Mouse (Mus musculus): ENCODE measurements around the gene Draxin. TPM values are rescaled to one million over a fixed set of nuclear protein-coding genes. Genes with fewer than 3 reads are reported as not detected.

Draxin gene
- polyA plus RNA-seq, 1 experiment from 2014 or later: 13.1 TPM

DNA sequence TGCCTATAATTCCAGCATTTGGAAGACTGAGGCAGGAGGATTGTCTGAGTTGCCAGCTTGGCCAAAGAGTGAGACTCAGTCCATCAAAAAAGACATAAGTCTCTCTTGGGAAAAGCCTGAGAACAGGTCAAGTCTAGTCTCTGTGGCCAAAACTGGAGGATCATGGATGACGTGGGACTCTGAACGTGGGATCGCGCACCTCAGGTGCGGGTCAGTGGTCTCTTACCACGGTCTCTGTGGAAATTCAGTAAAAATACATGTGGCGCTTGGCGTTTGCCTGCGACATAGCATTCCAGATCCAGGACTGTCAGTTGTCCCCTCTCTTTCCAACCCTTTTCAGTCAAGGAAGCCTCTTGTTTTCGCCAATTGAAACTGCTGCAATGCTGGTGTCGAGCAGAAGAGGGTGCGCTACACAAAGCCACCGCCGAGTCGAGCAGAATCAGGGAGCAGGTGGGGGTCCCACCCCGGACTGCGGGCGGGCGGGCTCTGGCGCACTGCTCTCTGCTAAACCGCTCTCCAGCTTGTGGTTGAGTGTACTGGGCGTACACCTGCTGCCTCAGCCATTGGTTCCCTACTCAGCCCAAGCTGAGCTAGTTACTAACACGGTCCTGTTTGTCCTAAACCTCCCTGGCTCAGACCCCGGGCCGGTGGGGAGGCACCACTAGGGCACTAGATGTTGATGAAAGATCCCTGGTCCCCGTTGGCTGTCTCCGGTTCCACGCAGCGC is 28.5 kb downstream of the Draxin start:
- Histone ChIP-seq H3K27me3 (ENCODE audit: insufficient read depth, poor library complexity, severe bottlenecking) (peaks cover 27% of the 10 kb centered on the region), H3K27ac (peak overlapping the region; percentile 85), H3K9me3 (no peaks in the 10 kb centered on the region), H3K4me3 (peak overlapping the region; percentile 44), H3K4me1 (replicated peaks) (peaks cover 18% of the 10 kb centered on the region), H3K36me3 (peaks cover 9% of the 10 kb centered on the region)
- DNase-seq (ENCODE audit: low spot score): peak; percentile 82
- 16% methylated on average over 29 of the region's 29 CpGs for WGBS

DNA sequence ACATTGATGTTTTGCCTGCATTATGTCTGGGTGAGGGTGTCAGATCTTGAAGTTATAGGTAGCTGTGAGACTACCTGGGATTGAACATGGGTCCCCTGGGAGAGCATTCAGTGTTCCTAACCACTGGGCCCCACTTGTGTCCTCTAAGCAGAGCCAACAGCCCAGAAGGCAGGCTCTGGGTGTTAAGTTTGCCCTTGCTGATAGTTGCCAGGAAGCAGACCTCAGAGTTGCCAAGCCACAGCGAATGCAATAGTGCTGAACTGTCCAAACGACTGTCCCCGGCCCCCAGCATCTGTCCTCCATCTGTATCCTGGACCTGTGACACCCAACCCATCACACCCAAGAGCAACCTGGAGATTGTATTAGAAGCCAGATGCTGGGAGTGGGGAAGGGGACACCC is 31.8 kb downstream of the Draxin start:
- Histone ChIP-seq H3K4me3 (no peak overlapping the region), H3K36me3 (peaks cover 9% of the 10 kb centered on the region), H3K4me1 (replicated peaks) (peaks cover 18% of the 10 kb centered on the region), H3K9me3 (no peaks in the 10 kb centered on the region), H3K27ac (no peak overlapping the region), H3K27me3 (ENCODE audit: insufficient read depth, poor library complexity, severe bottlenecking) (peaks cover 25% of the 10 kb centered on the region)
- WGBS: 90% methylated on average over 3 of the region's 3 CpGs
- DNase-seq (ENCODE audit: low spot score): no peak

DNA sequence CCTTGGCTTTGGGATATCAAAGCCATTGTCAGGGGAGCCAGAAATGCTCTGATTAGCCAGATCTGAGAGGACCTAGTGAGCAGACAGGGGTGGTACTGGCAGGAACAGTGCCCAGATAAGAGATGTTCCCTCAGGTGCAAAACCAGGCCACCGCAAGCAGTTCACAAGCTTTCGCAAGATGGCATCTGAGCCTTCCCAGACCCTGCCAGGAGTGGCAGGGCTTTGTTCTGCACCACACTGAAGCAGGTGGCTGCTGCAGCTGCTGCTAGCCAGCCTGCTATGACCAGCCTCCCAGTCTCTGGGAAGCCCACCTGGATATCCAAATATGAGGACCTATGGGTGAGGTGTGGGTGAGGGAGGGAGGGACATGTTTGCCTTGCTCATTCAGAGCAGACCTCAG is 32.6 kb downstream of the Draxin start:
- Histone ChIP-seq H3K9me3 (no peaks in the 10 kb centered on the region), H3K27ac (no peak overlapping the region; the same call in 1 of the 2 replicates), H3K4me1 (replicated peaks) (peaks cover 18% of the 10 kb centered on the region), H3K4me3 (no peak overlapping the region), H3K36me3 (peaks cover 9% of the 10 kb centered on the region), H3K27me3 (ENCODE audit: insufficient read depth, poor library complexity, severe bottlenecking) (peaks cover 22% of the 10 kb centered on the region)
- no peak for DNase-seq (ENCODE audit: low spot score)
- 94% methylated on average over 2 of the region's 2 CpGs for WGBS

DNA sequence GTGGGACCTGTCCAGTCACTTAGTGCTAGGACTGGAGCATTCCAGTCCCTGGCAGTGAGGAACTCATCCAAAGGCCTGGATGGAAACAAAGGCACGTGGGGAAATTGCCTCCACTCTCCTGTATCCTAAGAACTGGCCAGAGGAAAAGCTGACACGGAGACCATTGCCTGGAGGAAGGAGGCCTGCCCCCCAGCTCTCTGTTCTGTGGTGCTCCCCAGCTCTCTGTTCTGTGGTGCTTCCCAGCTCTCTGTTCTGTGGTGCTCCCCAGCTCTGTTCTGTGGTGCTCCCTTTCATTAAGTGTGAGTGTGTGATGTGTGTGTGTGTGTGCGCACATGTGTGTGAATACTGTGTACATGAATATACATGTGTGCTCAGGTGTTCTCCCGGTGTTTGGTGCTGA is 35.4 kb downstream of the Draxin start:
- Histone ChIP-seq H3K27ac (no peak overlapping the region), H3K36me3 (no peaks in the 10 kb centered on the region)
- WGBS: 86% methylated on average over 4 of the region's 4 CpGs

DNA sequence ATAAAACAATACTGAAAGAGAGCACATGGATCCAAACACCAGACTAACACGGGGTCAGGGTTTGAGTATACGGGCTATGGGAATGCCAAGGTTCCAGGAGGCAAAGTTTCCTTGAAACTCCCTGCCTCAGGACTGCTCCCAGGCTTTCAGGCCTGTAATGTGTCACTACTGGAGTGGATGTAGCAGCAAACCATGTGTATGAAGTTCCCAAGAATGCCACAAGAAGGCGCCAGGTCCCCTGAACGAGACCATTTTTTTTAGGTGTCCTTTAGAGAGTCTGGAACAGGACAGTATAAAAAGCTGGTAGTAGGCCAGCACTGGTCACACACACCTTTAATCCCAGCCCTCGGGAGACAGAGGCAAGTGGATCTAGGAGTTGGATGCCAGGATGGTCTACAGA is 36.3 kb downstream of the Draxin start:
- Histone ChIP-seq H3K4me3 (no peak overlapping the region), H3K27ac (no peak overlapping the region), H3K36me3 (no peaks in the 10 kb centered on the region), H3K9me3 (no peaks in the 10 kb centered on the region), H3K4me1 (replicated peaks) (peaks cover 4% of the 10 kb centered on the region), H3K27me3 (ENCODE audit: insufficient read depth, poor library complexity, severe bottlenecking) (no peaks in the 10 kb centered on the region)
- 84% methylated on average over 5 of the region's 5 CpGs for WGBS
- no peak for DNase-seq (ENCODE audit: low spot score)

More for the DNA sequence above, 35.4 kb downstream of the Draxin start:
- Histone ChIP-seq H3K9me3 (no peaks in the 10 kb centered on the region), H3K27me3 (ENCODE audit: insufficient read depth, poor library complexity, severe bottlenecking) (peaks cover 4% of the 10 kb centered on the region; the same call in 1 of the 2 replicates), H3K4me1 (replicated peaks) (no peaks in the 10 kb centered on the region), H3K4me3 (no peak overlapping the region)
- DNase-seq (ENCODE audit: low spot score): no peak

DNA sequence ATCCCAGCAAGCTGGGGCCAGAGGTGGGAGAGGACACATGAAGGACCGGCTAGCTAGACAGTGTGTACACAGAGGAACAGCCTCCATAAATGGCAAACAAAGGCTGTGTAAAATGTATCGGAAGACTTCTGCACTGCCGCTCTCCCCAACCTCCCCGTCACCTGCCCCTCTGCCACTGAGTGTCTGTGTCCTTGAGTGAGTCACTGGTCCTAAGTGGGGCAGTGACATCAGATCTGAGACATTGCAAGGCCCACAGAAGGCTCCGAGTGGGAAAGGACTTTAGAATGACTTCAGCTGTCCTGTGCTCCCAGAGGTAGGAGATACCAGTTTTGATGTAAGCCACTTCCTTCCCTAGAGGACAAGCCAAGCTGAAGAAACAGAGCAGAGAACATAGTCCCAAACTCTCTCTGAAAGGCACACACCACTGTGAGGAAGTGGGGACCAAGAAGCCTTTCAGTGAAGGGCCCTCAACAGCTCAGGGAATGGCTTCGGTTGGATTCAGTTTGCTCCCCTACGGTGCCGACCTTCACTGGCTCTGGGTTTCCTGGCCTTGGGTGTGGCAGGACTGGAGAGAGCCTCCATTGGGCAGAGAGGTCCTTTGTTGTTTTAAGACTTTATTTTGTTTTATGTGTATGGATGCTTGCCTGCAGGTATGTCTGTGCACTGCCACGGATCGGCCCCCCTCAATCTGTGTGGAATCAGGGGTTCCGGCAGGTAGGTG is 37.8 kb downstream of the Draxin start:
- 89% methylated on average over 11 of the region's 11 CpGs for WGBS
- no peaks in the 10 kb centered on the region for H3K36me3 ChIP-seq
- no peak overlapping the region for H3K4me3 ChIP-seq
- H3K9me3 ChIP-seq: no peaks in the 10 kb centered on the region
- H3K4me1 ChIP-seq (replicated peaks): peaks cover 18% of the 10 kb centered on the region
- H3K27ac ChIP-seq: no peak overlapping the region
- DNase-seq (ENCODE audit: low spot score): no peak
- H3K27me3 ChIP-seq (ENCODE audit: insufficient read depth, poor library complexity, severe bottlenecking): no peaks in the 10 kb centered on the region

DNA sequence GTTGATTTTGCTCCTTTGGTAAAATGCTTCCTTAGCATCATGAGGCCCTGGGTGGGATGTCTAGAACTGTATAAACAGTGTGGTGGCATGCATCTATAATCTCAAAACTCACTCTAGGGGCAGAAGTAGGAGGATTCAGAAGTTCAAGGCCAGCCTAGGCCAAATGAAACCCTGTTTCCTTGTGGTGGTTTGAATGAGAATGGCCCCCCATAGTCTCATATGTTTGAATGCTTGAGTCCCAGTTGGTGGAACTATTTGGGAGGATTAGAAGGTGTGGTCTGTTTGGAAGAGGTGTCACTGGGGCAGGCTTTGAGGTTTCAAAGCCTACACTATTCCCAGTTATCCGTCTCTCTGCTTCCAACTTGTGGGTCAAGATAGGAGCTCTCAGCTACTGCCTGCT is 39.3 kb downstream of the Draxin start:
- Histone ChIP-seq H3K4me1 (replicated peaks) (peaks cover 33% of the 10 kb centered on the region), H3K4me3 (no peak overlapping the region), H3K27ac (no peak overlapping the region), H3K9me3 (no peaks in the 10 kb centered on the region), H3K36me3 (no peaks in the 10 kb centered on the region), H3K27me3 (ENCODE audit: insufficient read depth, poor library complexity, severe bottlenecking) (peaks cover 4% of the 10 kb centered on the region; the same call in 1 of the 2 replicates)
- 93% methylated on average over 1 of the region's 1 CpGs for WGBS
- DNase-seq (ENCODE audit: low spot score): no peak

DNA sequence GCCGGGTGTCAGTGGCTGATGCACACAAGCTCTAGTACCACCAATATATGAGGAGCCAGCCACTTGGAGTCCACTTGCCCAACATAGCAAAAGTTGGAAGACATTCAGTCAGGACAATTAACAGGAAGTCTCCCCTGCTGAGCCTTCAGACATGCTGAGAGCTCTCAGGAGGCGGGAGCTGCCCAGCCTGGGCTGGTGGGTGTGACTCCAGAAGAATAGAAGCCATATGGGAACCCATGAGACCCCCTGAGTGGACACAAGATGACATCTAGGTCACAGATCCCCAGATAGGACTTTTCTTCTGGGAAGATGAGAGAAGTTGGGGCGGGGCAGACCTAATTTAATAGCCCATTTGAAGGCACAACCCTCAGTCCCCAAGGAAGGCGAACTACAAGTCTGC is 41.3 kb downstream of the Draxin start:
- DNase-seq (ENCODE audit: low spot score): no peak
- Histone ChIP-seq H3K4me3 (no peak overlapping the region), H3K36me3 (no peaks in the 10 kb centered on the region), H3K4me1 (replicated peaks) (peaks cover 51% of the 10 kb centered on the region), H3K27ac (peak overlapping the region; percentile 91; the same call in 1 of the 2 replicates), H3K9me3 (no peaks in the 10 kb centered on the region), H3K27me3 (ENCODE audit: insufficient read depth, poor library complexity, severe bottlenecking) (peaks cover 9% of the 10 kb centered on the region; the same call in 1 of the 2 replicates)
- 50% methylated on average over 4 of the region's 4 CpGs for WGBS

DNA sequence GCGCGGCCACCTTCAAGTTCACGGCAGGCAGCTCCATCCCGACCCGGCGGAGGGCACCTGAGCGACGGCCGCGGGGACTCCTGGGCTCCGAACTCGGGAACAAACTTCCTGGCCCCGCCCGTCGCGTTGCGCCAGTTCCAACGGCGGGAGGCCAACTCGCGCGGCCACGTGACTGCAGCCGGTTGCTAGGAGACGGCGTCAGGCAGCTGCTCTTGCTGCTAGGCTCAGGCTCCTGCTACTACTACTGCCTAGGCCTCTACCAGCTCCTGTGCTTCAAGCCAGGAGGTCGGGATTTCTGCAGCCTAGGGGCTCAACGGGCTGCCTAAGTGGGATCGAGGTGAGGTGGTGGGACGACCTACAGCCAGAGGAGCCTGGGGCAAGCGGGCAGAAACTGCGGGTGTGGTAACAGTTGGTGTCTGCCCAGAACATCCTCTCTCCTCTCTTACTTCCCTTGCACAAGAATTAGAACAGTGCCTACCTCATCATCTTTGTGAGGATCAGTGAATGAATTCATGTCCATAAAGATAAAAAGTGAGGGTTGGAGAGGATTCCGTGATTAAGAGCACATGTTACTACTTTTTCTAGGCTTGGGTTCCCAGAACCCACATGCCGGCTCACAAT is 42.5 kb downstream of the Draxin start, which contains the start of gene Agtrap:
Agtrap (minus strand) TSS at position 125 of the 621 bp plus-strand sequence.
- Histone ChIP-seq H3K27me3 (ENCODE audit: insufficient read depth, poor library complexity, severe bottlenecking) (peaks cover 9% of the 10 kb centered on the region; the same call in 1 of the 2 replicates), H3K4me3 (peak within 1 kb of the TSS; percentile 71), H3K36me3 (no peaks in the 10 kb centered on the region), H3K4me1 (replicated peaks) (peaks cover 63% of the 10 kb centered on the region), H3K27ac (peak within 1 kb of the TSS; percentile 91), H3K9me3 (no peaks in the 10 kb centered on the region)
- 5% methylated on average over 34 of the region's 34 CpGs for WGBS
- peak; percentile 94 for DNase-seq (ENCODE audit: low spot score)

DNA sequence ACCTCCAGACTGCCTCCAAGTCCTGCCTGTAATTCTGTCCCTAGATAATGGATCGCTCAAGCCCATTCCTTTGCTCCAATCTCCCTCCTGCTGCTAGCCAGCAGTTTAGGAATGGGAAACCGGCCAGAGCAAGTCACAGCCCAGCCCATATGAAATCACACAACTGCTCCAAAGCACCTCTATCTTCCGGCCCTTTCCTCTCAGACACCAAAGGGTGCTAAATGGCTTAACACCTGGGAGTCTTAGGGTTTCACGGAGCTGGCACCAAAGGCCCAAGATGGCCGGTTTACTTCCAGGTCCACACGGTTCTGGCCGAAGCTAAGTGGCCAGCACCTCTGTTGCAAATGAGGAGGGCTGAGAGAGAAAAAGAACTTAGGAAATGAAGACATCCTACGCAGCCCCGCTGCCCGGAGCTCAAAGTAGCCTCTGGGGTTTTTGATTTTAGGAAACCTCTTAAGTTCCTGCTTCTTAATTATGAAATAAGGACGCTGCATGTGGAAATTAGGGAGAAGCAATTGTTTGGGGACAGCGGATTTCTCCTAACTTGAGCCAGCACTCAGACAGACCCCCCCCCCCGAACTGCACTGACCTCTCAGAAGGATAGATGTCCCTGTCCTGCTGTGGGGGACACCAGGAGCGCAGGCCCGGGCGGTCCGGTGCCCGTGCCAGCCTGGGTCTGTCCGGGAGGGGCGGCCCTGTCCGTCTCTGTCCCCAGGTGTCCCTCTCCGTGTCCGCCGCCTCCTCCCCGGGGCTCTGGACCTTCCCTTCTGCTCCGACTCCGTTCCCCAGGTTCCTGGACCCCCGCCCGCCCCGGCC is 43.2 kb downstream of the Draxin start:
- Histone ChIP-seq H3K4me1 (replicated peaks) (peaks cover 69% of the 10 kb centered on the region), H3K4me3 (peak overlapping the region; percentile 71), H3K9me3 (no peaks in the 10 kb centered on the region), H3K27ac (peak overlapping the region; percentile 91), H3K27me3 (ENCODE audit: insufficient read depth, poor library complexity, severe bottlenecking) (peaks cover 9% of the 10 kb centered on the region; the same call in 1 of the 2 replicates), H3K36me3 (peaks cover under 1% of the 10 kb centered on the region)
- DNase-seq (ENCODE audit: low spot score): peak; percentile 30
- 3% methylated on average over 30 of the region's 30 CpGs for WGBS

DNA sequence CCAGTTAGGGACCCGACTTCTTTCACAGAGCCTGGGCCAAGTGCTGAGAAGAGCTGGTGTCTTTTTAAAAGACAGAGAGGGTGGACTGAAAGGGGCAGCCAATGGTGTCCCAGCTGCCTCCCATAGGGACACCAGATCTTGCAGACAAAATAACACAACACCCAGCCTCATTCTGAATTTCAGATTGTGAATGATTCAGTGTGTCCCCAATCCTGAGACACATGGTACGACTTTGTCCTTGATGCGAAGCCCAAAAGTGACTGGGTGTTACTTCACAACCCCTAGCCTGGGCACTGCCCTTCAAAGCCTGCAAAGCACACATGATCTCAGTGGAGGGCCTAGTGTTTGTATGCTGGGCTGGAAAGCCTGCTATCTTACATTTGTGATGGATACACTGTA is 44.6 kb downstream of the Draxin start:
- 68% methylated on average over 3 of the region's 3 CpGs for WGBS
- Histone ChIP-seq H3K4me3 (0 out of 2 replicates have a peak overlapping the region, but pooled peaks have one; percentile 9), H3K4me1 (replicated peaks) (peaks cover 72% of the 10 kb centered on the region), H3K36me3 (peaks cover 14% of the 10 kb centered on the region), H3K27me3 (ENCODE audit: insufficient read depth, poor library complexity, severe bottlenecking) (peaks cover 9% of the 10 kb centered on the region; the same call in 1 of the 2 replicates), H3K27ac (peak overlapping the region; percentile 41; the same call in 1 of the 2 replicates), H3K9me3 (no peaks in the 10 kb centered on the region)
- DNase-seq (ENCODE audit: low spot score): no peak

All from hindbrain, embryonic 10.5 days (tissue).